Mouse (Mus musculus) hindlimb bud, embryonic 11.5 days (tissue): Measurements from ENCODE around the gene Mphosph9.
"Not testable (repeated sequence)": the region's sequence is repeated elsewhere in the genome, so short reads cannot be mapped to it uniquely, and the experiment has no call there.

Experiments used
- DNase-seq: peaks from one replicate; pipeline ENCODE4 v3.0.0-alpha.2; 2012; ENCODE audit warnings: low read depth, low spot score; ENCODE audit errors: extremely low spot score

Gene Mphosph9

GRCm38 (mm10) chr5:124240841-124241685 lies 86.7 kb downstream of the Mphosph9 start:
- no peak for DNase-seq

- no peak for DNase-seq
Measured at GRCm38 (mm10) chr5:124236180-124236579, 91.6 kb downstream of the Mphosph9 start.

DNA sequence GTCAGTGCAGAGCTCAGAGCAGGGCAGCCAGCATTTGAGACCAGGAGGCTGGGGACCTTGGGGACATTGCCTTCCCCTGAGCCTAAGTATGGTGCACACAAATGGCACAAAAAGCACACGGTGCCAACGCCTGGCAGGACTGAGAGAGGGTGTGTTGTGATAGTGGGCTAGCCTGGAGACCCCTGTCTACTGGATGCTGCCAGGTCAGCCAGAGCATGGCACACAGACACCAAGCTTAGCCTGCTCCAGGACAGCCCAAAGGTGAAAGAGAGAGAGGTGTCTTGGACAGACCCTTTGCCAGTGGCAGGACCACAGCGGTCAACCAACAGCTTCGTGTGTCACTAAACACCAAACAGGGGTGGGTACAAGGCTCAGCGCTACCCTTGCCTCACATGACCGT lies 93.0 kb downstream of the Mphosph9 start:
- DNase-seq = no peak

DNA sequence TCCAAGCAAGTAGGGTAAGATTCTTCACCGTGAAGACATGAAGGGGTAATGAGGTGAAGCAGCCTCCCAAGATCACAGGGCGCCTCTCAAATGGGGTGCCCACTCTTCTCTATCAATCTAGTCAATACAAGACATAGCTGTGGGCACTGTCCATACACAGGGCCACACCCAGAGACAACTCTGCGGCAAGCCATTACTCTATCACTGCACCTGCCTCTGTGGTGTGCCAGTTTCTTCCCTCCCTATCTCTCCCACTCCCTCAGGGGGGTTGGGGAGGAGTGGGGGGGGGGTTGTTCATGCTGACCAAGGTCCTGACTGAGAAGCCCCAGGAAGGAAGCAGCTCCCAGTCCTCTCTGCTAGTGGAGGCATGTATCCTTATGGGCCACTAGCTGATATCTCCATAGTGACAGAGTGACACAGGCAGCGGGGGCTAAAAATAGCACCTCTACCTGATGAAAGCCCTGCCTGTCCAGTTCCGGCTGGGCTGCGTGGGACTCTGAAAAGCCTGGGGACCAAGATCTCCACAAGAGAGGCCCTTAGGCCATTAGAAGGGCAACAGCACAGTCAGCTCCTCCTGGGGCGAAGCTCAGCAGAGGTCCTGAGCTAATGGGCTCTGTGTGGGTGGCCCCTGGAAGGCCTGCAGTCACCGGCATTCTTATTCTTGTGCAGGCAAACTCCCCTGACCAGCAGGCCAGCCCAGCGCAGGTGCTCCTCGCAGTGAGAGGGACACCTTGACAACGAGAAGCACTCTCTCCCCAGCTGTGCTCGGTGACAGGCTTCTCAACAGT lies 93.7 kb downstream of the Mphosph9 start:
- DNase-seq = no peak

DNA sequence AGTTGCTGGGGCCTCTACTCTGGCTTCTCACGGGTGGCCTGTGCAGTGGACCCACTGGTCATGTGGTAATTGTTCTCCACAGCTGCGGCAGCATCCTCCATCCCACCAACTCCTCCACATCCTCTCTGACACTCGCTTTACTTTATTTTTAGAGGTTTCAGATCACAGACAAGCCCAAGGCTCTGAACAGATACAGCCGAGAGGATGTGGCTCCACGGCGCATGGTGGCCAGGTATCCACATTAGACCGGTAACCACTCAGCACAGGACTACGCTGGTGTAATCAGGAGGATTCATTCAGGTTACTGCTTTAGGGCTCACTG lies 94.7 kb downstream of the Mphosph9 start:
- no peak for DNase-seq

DNA sequence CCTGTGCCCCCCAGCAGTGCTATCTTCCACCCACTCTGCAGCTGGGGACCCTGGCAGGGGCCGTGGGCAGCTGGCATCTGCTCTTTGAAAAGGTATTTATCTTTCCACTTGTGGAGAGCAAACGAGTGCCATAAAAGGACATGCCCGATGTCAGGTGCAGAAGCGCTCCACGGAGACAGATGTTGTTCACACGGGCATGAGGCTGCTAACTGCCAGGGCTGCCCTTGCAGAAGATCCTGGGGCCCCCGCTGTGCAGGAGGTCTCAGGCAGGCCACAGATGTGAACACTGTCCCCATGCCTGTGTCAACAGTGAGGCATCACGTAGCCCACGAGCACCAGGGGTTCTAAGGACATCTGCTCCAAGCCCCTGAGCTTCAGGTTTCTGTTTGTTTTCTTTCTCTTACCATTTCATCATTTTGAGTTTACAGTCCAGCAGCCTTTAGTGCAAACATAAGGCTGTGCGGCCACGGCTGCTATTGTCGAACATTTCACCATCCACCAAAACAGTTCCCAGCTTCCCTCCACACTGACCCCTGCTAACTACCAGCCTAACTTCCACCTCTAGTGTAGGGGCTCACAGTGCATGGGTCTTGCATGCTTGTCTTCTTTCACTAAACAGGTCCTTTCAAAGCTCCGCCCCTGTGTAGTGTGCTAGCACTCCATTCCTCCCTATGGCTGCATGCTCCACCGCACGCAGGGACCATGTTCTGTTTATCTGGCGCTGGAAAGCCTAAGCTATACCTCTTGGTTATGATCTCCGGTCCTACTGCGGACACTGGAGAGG lies 95.2 kb downstream of the Mphosph9 start:
- DNase-seq = no peak

DNA sequence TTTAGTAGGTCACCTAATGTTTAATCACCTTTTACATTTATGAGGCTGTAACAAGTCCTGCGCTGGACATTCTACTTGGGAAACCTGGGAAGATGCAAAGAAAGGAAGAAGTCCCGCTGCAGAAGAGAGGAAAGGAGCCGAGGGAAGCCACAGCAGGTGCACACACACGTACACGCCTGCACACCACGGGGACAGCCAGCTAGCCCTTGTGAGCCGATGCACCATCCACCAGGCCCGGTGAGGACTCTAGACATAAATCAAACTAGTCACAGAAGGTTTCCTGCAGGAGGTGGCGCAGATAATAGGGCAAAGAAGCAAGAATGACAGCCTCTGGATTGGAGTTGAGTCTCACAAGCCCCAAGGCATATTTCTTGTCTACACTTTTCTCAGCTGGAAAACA lies 97.3 kb downstream of the Mphosph9 start:
- DNase-seq = no peak

DNA sequence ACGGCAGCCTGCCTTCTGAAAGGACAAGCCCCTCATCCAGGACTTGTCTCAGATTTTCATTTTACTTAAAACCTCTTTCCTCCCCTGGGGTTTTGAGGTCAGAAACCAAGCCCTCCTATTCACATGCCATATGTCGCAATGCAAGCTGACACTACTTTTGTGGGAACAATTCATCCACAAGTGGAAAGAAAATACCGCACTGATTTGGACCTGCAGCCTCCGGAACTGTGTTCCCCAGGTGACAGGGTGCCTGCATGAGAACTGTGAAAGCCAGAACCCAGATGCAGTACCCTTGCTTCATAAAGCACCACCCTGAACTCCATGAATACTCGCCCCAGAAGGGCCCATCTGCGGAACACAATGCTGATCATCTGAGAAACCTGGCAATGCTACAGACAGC lies 100.6 kb downstream of the Mphosph9 start:
- no peak for DNase-seq

DNA sequence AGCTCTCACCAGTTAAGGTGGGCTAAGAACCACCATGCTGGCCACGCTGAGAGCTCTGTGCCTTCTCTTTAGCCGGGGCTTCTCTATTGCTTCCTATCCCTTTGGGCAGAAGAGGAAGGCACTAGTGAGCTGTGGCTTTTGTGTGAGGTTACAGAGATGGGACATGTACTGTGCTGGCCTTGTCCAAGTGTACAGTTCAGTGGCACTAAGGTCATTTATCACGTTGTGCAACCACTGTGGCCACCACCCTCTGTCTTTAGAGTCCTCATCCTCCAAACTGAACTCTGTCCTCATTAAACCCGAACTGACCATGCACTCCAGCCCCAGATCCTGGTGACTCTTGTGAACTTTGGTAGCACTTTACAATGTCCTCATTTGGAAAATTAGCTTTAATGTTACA lies 101.3 kb downstream of the Mphosph9 start:
- DNase-seq = no peak

DNA sequence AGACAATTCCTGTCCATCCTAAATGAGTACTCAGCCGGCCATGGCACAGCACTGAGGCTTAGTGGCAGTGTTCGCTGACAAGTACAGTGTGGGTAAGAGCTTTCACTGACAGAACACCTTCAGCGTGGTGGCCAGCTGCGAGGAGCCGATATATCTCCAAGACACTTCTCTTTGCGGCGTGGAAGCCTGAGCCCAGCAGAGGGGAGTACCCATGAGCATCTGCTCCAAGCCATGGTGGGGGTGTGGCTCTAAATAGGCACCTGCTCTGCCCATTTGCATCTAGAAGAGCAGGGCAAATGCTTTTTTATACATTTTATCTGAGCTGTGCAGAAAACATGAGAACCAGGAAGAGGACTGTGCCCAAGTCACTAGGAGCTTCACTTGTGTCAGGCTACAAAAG lies 101.9 kb downstream of the Mphosph9 start:
- no peak for DNase-seq

GRCm38 (mm10) chr5:124224321-124225092 lies 103.3 kb downstream of the Mphosph9 start:
- DNase-seq = no peak

DNA sequence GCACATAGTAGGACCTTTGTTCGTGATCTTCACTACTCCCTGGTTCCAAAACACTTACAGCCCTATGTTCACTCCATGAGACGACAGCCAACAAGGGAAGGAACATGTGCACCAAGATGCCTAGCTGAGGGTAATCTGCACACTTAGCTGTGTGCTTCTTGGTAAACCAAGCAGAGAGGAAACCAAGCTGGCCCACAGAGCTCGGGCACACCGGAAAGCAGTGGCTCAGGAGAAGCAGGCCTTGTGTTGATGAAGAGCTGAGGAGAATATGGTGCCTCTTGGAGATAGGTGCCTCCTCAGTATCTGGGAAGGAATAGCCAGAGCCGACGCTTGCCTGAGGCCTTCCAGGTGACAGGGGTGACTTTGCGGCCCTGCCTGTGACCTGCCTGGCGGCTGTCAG lies 104.2 kb downstream of the Mphosph9 start:
- no peak for DNase-seq

GRCm38 (mm10) chr5:124222696-124223095 lies 105.1 kb downstream of the Mphosph9 start:
- no peak for DNase-seq

- no peak for DNase-seq
Measured at GRCm38 (mm10) chr5:124221736-124222040, 106.1 kb downstream of the Mphosph9 start.

- DNase-seq = no peak
Measured at GRCm38 (mm10) chr5:124221037-124221735, 106.6 kb downstream of the Mphosph9 start.

GRCm38 (mm10) chr5:124220551-124220950 lies 107.2 kb downstream of the Mphosph9 start:
- no peak for DNase-seq

GRCm38 (mm10) chr5:124219431-124219830 lies 108.3 kb downstream of the Mphosph9 start:
- no peak for DNase-seq

DNA sequence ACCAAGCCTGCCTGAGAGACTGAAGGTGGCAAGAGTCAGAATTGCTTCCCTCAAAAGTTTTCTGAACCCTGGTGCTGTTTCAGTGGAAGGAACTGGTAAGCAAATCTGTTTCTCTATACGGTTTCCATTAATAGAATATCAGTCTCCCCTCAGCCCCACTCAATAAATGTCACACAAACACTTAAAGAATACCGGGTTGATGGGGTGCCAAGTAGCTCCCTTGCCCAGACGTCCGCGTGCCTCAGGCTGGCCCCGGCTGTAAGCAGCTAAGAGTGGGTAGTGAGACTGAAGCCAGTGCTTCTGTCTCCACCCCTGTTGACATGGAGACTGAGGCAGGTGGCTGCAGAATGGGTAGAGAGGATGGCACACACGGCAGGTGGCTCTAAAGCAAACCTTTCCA lies 108.8 kb downstream of the Mphosph9 start:
- DNase-seq = no peak

GRCm38 (mm10) chr5:124217566-124218249 lies 110.1 kb downstream of the Mphosph9 start:
- DNase-seq = no peak

GRCm38 (mm10) chr5:124217092-124217491 lies 110.7 kb downstream of the Mphosph9 start:
- DNase-seq = not testable (repeated sequence)
